Mouse (Mus musculus) adrenal gland, adult (tissue): ENCODE measurements around the gene Rtkn2.
A peak's percentile ranks its signal among the peaks of the same experiment; 100 is the strongest.

Source experiments
- DNase-seq, 2 experiments: peaks; one replicate each; pipeline ENCODE4 v3.0.0; 2022 to 2023; ENCODE audit warnings: low spot score in 1 of 2; ENCODE audit not compliant: inconsistent age in 2 of 2

Rtkn2 gene

GRCm38 (mm10) chr10:67979401-67980157, at the start of gene Rtkn2:
TSS of gene Rtkn2 (plus strand) at chr10:67979570.
- peak; percentile 84 to 94 for DNase-seq

GRCm38 (mm10) chr10:67931328-67931727, 48.0 kb upstream of the Rtkn2 start:
- no peak for DNase-seq

GRCm38 (mm10) chr10:67932780-67933179, 46.6 kb upstream of the Rtkn2 start:
- no peak for DNase-seq

GRCm38 (mm10) chr10:67936944-67937343, 42.4 kb upstream of the Rtkn2 start:
- peak in 1 of 2 experiments; percentile 22 for DNase-seq

GRCm38 (mm10) chr10:67937775-67938174, 41.6 kb upstream of the Rtkn2 start:
- DNase-seq: no peak

GRCm38 (mm10) chr10:67939546-67939945, 39.8 kb upstream of the Rtkn2 start:
- no peak for DNase-seq

- DNase-seq: no peak
These were observed 35.9 kb upstream of the Rtkn2 start for GRCm38 (mm10) chr10:67943513-67943912.

- DNase-seq: peak in 1 of 2 experiments; percentile 22
These were observed 29.2 kb upstream of the Rtkn2 start for GRCm38 (mm10) chr10:67950059-67950748.

- DNase-seq: no peak
These were observed 27.7 kb upstream of the Rtkn2 start for GRCm38 (mm10) chr10:67951690-67952089.

GRCm38 (mm10) chr10:67955982-67956381, 23.4 kb upstream of the Rtkn2 start:
- DNase-seq: no peak

GRCm38 (mm10) chr10:67959982-67960381, 19.4 kb upstream of the Rtkn2 start:
- no peak for DNase-seq

GRCm38 (mm10) chr10:67962496-67962895, 16.9 kb upstream of the Rtkn2 start:
- DNase-seq: no peak

GRCm38 (mm10) chr10:67964060-67964459, 15.3 kb upstream of the Rtkn2 start:
- DNase-seq: no peak

GRCm38 (mm10) chr10:67965251-67965986, 14.0 kb upstream of the Rtkn2 start:
- no peak for DNase-seq

- DNase-seq: no peak
These were observed 13.3 kb upstream of the Rtkn2 start for GRCm38 (mm10) chr10:67966102-67966501.

- no peak for DNase-seq
These were observed 12.4 kb upstream of the Rtkn2 start for GRCm38 (mm10) chr10:67966983-67967382.

- DNase-seq: no peak
These were observed 8.1 kb upstream of the Rtkn2 start for GRCm38 (mm10) chr10:67971166-67971796.

GRCm38 (mm10) chr10:67977271-67977670, 2.1 kb upstream of the Rtkn2 start:
- no peak for DNase-seq

GRCm38 (mm10) chr10:67983776-67984175, 4.4 kb downstream of the Rtkn2 start:
- DNase-seq: no peak

GRCm38 (mm10) chr10:67984271-67984943, 5.0 kb downstream of the Rtkn2 start:
- peak; percentile 37 to 80 for DNase-seq

- no peak for DNase-seq
These were observed 5.7 kb downstream of the Rtkn2 start for GRCm38 (mm10) chr10:67985100-67985499.
